Mouse (Mus musculus): ENCODE measurements around the gene Draxin. TPM values are rescaled to one million over a fixed set of nuclear protein-coding genes. Genes with fewer than 3 reads are reported as not detected.
A peak's percentile ranks its signal among the peaks of the same experiment; 100 is the strongest.
"Not testable (repeated sequence)": the region's sequence is repeated elsewhere in the genome, so short reads cannot be mapped to it uniquely, and the experiment has no call there.

Gene Draxin
- 0.09 and 0.13 TPM in 2 replicates for polyA plus RNA-seq (2015; fragmentation: Nextera tagmentation; extraction: Ambion mirVana)

- WGBS (ENCODE audit: insufficient replicate concordance), result 2% methylated on average over 63 of the region's 87 CpGs
- ATAC-seq (ENCODE audit: low read depth), result peak; percentile 38; the same call in 1 of the 2 replicates
- Histone ChIP-seq H3K4me2 (peak within 1 kb of the TSS; percentile 58), H3K4me3 (replicated peaks) (peak within 1 kb of the TSS; percentile 47), H3K9ac (no peak within 1 kb of the TSS), H3K27me3 (peaks cover 72% of the 10 kb centered on the region), H3K36me3 (no peaks in the 10 kb centered on the region), H3K9me3 (replicated peaks) (no peaks in the 10 kb centered on the region), H3K27ac (no peak within 1 kb of the TSS), H3K4me1 (replicated peaks) (peaks cover 8% of the 10 kb centered on the region)
- DNase-seq, result no peak
Observed at GRCm38 (mm10) chr4:148130561-148131413, at the start of gene Draxin. Gene Draxin, minus strand, starts transcription at chr4:148130698.

DNA sequence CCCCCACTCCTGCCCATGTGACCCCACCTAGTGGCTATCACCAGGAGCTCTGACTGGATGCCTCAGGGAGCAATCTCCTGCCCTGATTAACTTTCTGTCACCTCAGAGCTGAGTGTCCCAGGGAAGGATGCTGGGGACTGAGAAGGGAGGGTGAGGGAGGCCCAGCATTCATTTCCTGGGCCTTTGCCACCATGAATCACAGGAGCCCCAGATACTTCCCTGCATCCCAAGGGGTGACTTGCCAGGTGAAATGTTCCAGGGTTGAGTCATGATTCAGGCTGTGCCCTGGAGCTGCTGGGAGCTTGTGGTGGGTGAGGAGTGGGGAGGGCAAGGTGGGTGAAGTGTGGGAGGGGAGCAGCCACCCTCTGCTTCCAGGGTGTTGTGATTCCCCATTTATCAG is 47.2 kb upstream of the Draxin start:
- DNase-seq, result no peak
- Histone ChIP-seq H3K4me2 (no peak overlapping the region), H3K9me3 (replicated peaks) (no peaks in the 10 kb centered on the region), H3K36me3 (no peaks in the 10 kb centered on the region), H3K27ac (no peak overlapping the region), H3K4me3 (replicated peaks) (no peak overlapping the region), H3K27me3 (peaks cover 79% of the 10 kb centered on the region), H3K4me1 (replicated peaks) (no peaks in the 10 kb centered on the region), H3K9ac (no peak overlapping the region)
- ATAC-seq (ENCODE audit: low read depth), result no peak

DNA sequence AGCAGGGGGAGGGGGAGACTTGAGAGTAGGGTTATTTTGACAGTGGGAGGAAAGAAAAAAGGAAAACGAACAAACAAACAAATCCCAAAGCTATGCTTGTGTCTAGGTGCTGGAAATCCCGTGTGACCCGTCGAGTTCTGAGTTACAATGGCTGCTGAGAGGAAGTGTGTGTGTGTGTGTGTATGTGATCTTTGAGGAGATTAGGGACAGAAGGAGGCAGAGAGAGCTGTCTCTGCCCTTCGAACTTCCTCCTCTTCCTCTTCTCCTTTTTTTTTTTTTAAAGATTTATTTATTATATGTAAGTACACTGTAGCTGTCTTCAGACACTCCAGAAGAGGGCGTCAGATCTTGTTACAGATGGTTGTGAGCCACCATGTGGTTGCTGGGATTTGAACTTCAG is 46.1 kb upstream of the Draxin start:
- H3K4me3 ChIP-seq (replicated peaks); DNase-seq; H3K36me3 ChIP-seq; H3K4me1 ChIP-seq (replicated peaks); H3K9me3 ChIP-seq (replicated peaks); H3K27ac ChIP-seq; H3K4me2 ChIP-seq; ATAC-seq (ENCODE audit: low read depth); H3K9ac ChIP-seq: not testable (repeated sequence)
- peaks cover 84% of the 10 kb centered on the region for H3K27me3 ChIP-seq
- 15% methylated on average over 5 of the region's 6 CpGs for WGBS (ENCODE audit: insufficient replicate concordance)

DNA sequence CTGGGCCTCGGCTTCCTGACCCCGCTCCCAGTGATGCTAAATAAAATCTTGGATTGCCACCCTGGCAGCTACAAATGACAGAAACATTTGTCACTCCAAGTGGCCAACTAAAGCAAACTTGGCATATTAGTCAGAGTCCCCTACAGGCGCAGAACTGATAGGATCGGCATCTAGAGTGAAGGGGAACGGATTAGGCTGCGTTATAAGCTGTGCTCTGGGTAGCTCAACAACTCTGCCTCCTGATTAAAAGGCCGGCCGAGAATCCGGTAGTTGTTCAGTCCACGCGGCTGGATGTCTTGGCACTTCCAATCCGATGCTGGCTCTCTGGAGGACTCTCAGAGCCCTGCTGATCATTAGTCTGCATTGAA is 44.0 kb upstream of the Draxin start:
- ATAC-seq (ENCODE audit: low read depth), result no peak
- H3K27ac ChIP-seq, result no peak overlapping the region
- no peak overlapping the region for H3K4me2 ChIP-seq
- H3K9ac ChIP-seq, result no peak overlapping the region
- H3K9me3 ChIP-seq (replicated peaks), result no peaks in the 10 kb centered on the region
- no peaks in the 10 kb centered on the region for H3K36me3 ChIP-seq
- H3K27me3 ChIP-seq, result peaks cover 94% of the 10 kb centered on the region
- no peak for DNase-seq
- 20% methylated on average over 12 of the region's 12 CpGs for WGBS (ENCODE audit: insufficient replicate concordance)
- no peak overlapping the region for H3K4me3 ChIP-seq (replicated peaks)
- H3K4me1 ChIP-seq (replicated peaks), result no peaks in the 10 kb centered on the region

- H3K4me2 ChIP-seq, result no peak overlapping the region
- WGBS (ENCODE audit: insufficient replicate concordance), result 6% methylated on average over 30 of the region's 30 CpGs
- no peaks in the 10 kb centered on the region for H3K36me3 ChIP-seq
Observed at GRCm38 (mm10) chr4:148173811-148174494, 43.5 kb upstream of the Draxin start.

DNA sequence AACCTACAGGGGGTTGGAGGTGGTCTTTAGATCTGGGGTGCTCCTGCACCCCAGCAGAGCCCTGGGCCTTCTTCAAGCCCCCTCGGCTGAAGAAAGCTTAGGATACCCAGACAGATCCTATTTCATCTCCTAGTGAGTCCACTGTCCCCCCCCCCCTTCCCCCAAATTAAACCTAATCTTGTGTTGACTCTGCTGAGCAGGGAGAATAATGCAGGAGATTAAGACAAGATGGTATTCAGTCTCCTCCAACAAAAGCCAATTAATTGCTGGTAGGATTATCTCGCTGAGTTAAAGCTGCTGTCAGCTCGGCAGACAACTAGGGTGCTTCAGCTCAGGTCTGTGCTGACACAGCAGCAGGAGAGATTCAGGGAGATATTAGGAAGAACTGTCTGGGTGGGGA is 40.8 kb upstream of the Draxin start:
- Histone ChIP-seq H3K4me3 (replicated peaks) (no peak overlapping the region), H3K27ac (no peak overlapping the region), H3K9me3 (replicated peaks) (no peaks in the 10 kb centered on the region), H3K9ac (no peak overlapping the region), H3K36me3 (no peaks in the 10 kb centered on the region), H3K27me3 (peaks cover 88% of the 10 kb centered on the region), H3K4me1 (replicated peaks) (no peaks in the 10 kb centered on the region), H3K4me2 (no peak overlapping the region)
- no peak for DNase-seq
- 43% methylated on average over 3 of the region's 3 CpGs for WGBS (ENCODE audit: insufficient replicate concordance)
- ATAC-seq (ENCODE audit: low read depth), result no peak

More at GRCm38 (mm10) chr4:148173811-148174494, 43.5 kb upstream of the Draxin start:
- H3K4me1 ChIP-seq (replicated peaks), result no peaks in the 10 kb centered on the region
- no peak overlapping the region for H3K27ac ChIP-seq
- H3K9ac ChIP-seq, result no peak overlapping the region
- H3K4me3 ChIP-seq (replicated peaks), result no peak overlapping the region
- H3K27me3 ChIP-seq, result peaks cover 92% of the 10 kb centered on the region
- H3K9me3 ChIP-seq (replicated peaks), result no peaks in the 10 kb centered on the region
- ATAC-seq (ENCODE audit: low read depth) (no peak), DNase-seq (no peak)

DNA sequence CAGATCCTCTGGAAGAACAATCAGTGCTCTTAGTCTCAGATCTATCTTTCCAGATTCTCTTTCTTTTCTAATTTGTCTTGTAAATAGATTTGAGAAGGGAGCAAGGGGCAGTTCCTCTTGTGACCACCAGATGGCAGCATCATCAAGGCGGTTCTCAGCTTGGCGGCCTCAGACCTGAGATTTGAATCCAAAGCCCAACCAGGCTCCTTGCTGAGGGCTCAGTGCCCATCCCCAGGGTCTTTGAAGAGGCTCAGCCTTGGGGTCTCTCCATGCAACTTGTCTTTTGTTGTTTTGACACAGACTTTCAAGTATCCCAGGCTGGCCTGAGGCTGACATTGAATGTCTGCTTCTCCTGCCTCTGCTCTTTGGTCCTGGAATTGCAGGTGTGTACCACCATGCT is 40.3 kb upstream of the Draxin start:
- DNase-seq (no peak), ATAC-seq (ENCODE audit: low read depth) (no peak)
- Histone ChIP-seq H3K27me3 (peaks cover 88% of the 10 kb centered on the region), H3K4me3 (replicated peaks) (no peak overlapping the region), H3K9ac (no peak overlapping the region), H3K36me3 (no peaks in the 10 kb centered on the region), H3K27ac (no peak overlapping the region), H3K9me3 (replicated peaks) (no peaks in the 10 kb centered on the region), H3K4me1 (replicated peaks) (no peaks in the 10 kb centered on the region), H3K4me2 (no peak overlapping the region)
- WGBS (ENCODE audit: insufficient replicate concordance), result 3% methylated on average over 2 of the region's 2 CpGs

DNA sequence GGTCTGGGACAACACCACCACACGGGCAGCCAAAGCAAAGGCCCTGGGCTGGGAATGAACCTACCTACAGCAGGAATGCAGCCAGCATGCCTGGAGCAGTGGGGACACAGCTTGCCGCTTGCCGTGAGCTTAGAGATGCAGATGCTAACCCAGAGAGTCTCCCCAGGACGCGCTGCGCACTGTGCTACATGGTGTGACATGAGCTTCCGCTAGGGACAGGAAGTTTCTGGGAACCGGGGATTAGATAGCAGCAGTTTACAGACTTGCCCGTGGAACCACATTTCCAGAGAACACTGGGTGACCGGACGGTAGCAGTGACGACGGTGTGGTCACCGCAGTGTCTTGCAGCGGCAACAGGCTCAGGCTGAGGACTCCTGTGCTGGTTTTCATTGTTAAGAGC is 39.1 kb upstream of the Draxin start:
- no peak overlapping the region for H3K9ac ChIP-seq
- no peaks in the 10 kb centered on the region for H3K9me3 ChIP-seq (replicated peaks)
- peaks cover 3% of the 10 kb centered on the region; the same call in 1 of the 2 replicates for H3K4me1 ChIP-seq (replicated peaks)
- no peaks in the 10 kb centered on the region for H3K36me3 ChIP-seq
- H3K4me2 ChIP-seq, result no peak overlapping the region
- 8% methylated on average over 15 of the region's 15 CpGs for WGBS (ENCODE audit: insufficient replicate concordance)
- H3K4me3 ChIP-seq (replicated peaks), result no peak overlapping the region
- DNase-seq, result no peak
- H3K27me3 ChIP-seq, result peaks cover 88% of the 10 kb centered on the region
- no peak overlapping the region for H3K27ac ChIP-seq
- no peak for ATAC-seq (ENCODE audit: low read depth)

DNA sequence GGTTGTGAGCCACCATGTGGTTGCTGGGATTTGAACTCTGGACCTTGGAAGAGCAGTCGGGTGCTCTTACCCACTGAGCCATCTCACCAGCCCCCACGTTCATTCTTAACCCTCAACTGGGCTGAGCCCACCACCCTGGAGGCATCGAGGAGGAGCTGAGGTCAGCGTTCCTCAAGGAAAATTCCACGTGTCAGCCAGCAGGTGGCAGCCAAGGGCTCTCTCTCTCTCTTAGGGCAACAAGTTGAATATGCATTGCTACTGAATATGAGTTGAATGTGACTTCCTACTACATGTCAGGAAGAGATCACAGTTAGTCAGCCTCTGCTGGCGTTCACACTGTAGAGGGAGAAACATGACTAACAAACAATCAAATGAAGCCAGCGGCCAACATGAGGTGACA is 37.8 kb upstream of the Draxin start:
- DNase-seq, result no peak
- no peak overlapping the region for H3K9ac ChIP-seq
- WGBS (ENCODE audit: insufficient replicate concordance), result 13% methylated on average over 7 of the region's 7 CpGs

GRCm38 (mm10) chr4:148166986-148167385 is 36.5 kb upstream of the Draxin start:
- WGBS (ENCODE audit: insufficient replicate concordance), result 18% methylated on average over 4 of the region's 4 CpGs
- no peak for DNase-seq
- Histone ChIP-seq H3K9ac (no peak overlapping the region), H3K4me3 (replicated peaks) (no peak overlapping the region), H3K9me3 (replicated peaks) (no peaks in the 10 kb centered on the region), H3K36me3 (no peaks in the 10 kb centered on the region), H3K27ac (no peak overlapping the region), H3K4me2 (no peak overlapping the region), H3K27me3 (peaks cover 88% of the 10 kb centered on the region), H3K4me1 (replicated peaks) (peaks cover 11% of the 10 kb centered on the region; the same call in 1 of the 2 replicates)
- no peak for ATAC-seq (ENCODE audit: low read depth)

More for the DNA sequence above, 37.8 kb upstream of the Draxin start:
- H3K4me1 ChIP-seq (replicated peaks), result peaks cover 11% of the 10 kb centered on the region; the same call in 1 of the 2 replicates
- H3K4me2 ChIP-seq, result no peak overlapping the region
- no peaks in the 10 kb centered on the region for H3K36me3 ChIP-seq
- H3K27ac ChIP-seq, result no peak overlapping the region
- no peaks in the 10 kb centered on the region for H3K9me3 ChIP-seq (replicated peaks)
- H3K4me3 ChIP-seq (replicated peaks), result no peak overlapping the region
- H3K27me3 ChIP-seq, result peaks cover 88% of the 10 kb centered on the region
- ATAC-seq (ENCODE audit: low read depth), result no peak

DNA sequence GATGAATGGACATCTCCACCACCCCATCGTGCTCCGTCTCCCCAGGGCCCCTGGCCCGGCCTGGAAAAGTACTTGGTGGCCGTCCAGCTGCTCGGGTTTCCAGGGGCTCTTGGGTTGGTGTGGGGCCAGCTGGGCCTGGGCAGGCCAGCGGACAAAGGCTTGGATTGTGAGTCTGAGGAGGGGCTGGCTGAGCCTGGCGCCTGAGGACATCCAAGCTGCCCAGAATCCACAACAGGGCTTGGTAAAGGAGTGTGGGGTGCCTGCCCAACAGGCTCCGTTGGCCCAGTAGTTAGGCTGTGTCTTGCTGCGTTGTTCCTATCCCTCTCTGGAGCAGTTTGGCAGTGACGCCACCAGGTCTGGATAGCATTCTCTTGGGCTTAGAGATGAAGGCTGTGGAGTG is 35.9 kb upstream of the Draxin start:
- no peaks in the 10 kb centered on the region for H3K36me3 ChIP-seq
- peaks cover 88% of the 10 kb centered on the region for H3K27me3 ChIP-seq
- no peak overlapping the region for H3K27ac ChIP-seq
- H3K9me3 ChIP-seq (replicated peaks), result no peaks in the 10 kb centered on the region
- H3K9ac ChIP-seq, result no peak overlapping the region
- 19% methylated on average over 10 of the region's 10 CpGs for WGBS (ENCODE audit: insufficient replicate concordance)
- no peak for DNase-seq
- H3K4me2 ChIP-seq, result no peak overlapping the region
- no peak overlapping the region for H3K4me3 ChIP-seq (replicated peaks)
- ATAC-seq (ENCODE audit: low read depth), result no peak
- H3K4me1 ChIP-seq (replicated peaks), result peaks cover 11% of the 10 kb centered on the region; the same call in 1 of the 2 replicates
